Mouse (Mus musculus): ENCODE data around the gene Tnni2. TPM values are rescaled to one million over a fixed set of nuclear protein-coding genes. Genes with fewer than 3 reads are reported as not detected.

Tnni2 gene
- total RNA-seq (2014; fragmentation: Nextera tagmentation) (not detected in 2 replicates), total RNA-seq (2017) (2.5 and 3.5 TPM in 2 replicates), polyA plus RNA-seq (2012) (1.0 TPM in 1 of 2 replicates, not detected in the other)

DNA sequence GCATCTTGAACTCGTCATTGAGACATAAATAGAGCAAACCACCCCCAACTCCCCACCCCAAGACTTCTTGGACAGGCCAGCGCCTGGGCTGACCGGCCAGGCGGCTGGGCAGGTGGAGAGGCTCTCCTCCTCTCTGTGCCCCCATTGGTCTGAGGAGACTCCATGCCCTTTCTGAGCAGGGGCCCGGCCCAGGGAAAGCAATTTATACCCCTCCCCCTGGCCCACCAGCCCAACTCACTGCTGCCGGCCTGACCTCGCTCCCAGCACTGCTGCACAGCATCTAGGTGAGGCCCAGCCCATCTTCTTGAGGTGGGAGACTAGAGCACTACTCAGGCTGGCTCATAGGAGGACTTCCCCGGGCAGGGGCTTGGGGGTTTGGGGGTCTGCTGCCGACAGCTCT lies at the start of gene Tnni2:
Tnni2 (plus strand) TSS at position 224 of the 400 bp plus-strand sequence.
- Histone ChIP-seq H3K4me3 (ENCODE audit: low read depth, low read length) (no peak within 1 kb of the TSS), H3K27me3 (ENCODE audit: insufficient read depth, low read length) (peaks cover 70% of the 10 kb centered on the region), H3K9me3 (replicated peaks) (no peaks in the 10 kb centered on the region), H3K36me3 (replicated peaks) (no peaks in the 10 kb centered on the region), H3K4me1 (ENCODE audit: insufficient read depth, low read depth, low read length) (peaks cover 33% of the 10 kb centered on the region)
- TF ChIP-seq TAL1 (conservative IDR thresholded peaks at IDR 0.05; ENCODE audit: low read depth, low read length) (no peak), CTCF (IDR thresholded peaks at IDR 0.05; ENCODE audit: low read depth, low read length) (no peak), POLR2AphosphoS5 (IDR thresholded peaks at IDR 0.05; ENCODE audit: insufficient replicate concordance, low read depth, low read length) (no peak), GATA1 (IDR thresholded peaks at IDR 0.05; ENCODE audit: borderline replicate concordance, low read length) (no peak), GATA2 (IDR thresholded peaks at IDR 0.05; ENCODE audit: borderline replicate concordance, low read depth, low read length) (no peak)
- DNase-seq (ENCODE audit: low spot score) (no peak), ATAC-seq (ENCODE audit: extremely low read depth, insufficient number of reproducible peaks, low FRiP score, poor library complexity, severe bottlenecking) (no peak)

DNA sequence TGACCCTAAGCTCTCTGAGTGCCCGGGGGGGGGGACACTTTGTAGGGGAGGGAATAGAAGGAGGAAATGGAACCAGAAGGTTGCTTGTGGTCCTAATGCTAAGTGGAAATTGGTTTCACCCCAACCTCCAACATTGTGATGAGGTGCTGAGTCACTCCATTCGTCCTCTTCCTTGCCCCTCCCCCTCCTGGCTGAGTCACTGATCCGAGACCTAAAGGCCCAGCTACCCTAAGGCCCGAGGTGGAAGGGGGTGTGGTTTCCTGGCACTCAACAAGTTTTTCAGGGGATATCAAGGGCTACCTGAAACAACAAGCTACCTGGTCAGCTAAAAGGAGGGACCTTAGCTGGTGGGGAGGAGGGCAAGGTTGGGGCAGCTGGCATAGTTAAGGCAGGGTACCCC lies 48.4 kb upstream of the Tnni2 start:
- TF ChIP-seq GATA2 (IDR thresholded peaks at IDR 0.05; ENCODE audit: borderline replicate concordance, low read depth, low read length), result no peak
- no peak for TF ChIP-seq TAL1 (conservative IDR thresholded peaks at IDR 0.05; ENCODE audit: low read depth, low read length)
- TF ChIP-seq CTCF (IDR thresholded peaks at IDR 0.05; ENCODE audit: low read depth, low read length), result no peak
- TF ChIP-seq POLR2AphosphoS5 (IDR thresholded peaks at IDR 0.05; ENCODE audit: insufficient replicate concordance, low read depth, low read length), result no peak
- TF ChIP-seq GATA1 (IDR thresholded peaks at IDR 0.05; ENCODE audit: borderline replicate concordance, low read length), result no peak
- no peaks in the 10 kb centered on the region for H3K9me3 ChIP-seq (replicated peaks)
- ATAC-seq (ENCODE audit: extremely low read depth, insufficient number of reproducible peaks, low FRiP score, poor library complexity, severe bottlenecking) (peak; percentile 76), DNase-seq (ENCODE audit: low spot score) (peak; percentile 70)
- no peaks in the 10 kb centered on the region for H3K27me3 ChIP-seq (ENCODE audit: insufficient read depth, low read length)
- no peak overlapping the region; the same call in 1 of the 2 replicates for H3K4me3 ChIP-seq (ENCODE audit: low read depth, low read length)
- peaks cover 99% of the 10 kb centered on the region for H3K4me1 ChIP-seq (ENCODE audit: insufficient read depth, low read depth, low read length)
- no peaks in the 10 kb centered on the region for H3K36me3 ChIP-seq (replicated peaks)

DNA sequence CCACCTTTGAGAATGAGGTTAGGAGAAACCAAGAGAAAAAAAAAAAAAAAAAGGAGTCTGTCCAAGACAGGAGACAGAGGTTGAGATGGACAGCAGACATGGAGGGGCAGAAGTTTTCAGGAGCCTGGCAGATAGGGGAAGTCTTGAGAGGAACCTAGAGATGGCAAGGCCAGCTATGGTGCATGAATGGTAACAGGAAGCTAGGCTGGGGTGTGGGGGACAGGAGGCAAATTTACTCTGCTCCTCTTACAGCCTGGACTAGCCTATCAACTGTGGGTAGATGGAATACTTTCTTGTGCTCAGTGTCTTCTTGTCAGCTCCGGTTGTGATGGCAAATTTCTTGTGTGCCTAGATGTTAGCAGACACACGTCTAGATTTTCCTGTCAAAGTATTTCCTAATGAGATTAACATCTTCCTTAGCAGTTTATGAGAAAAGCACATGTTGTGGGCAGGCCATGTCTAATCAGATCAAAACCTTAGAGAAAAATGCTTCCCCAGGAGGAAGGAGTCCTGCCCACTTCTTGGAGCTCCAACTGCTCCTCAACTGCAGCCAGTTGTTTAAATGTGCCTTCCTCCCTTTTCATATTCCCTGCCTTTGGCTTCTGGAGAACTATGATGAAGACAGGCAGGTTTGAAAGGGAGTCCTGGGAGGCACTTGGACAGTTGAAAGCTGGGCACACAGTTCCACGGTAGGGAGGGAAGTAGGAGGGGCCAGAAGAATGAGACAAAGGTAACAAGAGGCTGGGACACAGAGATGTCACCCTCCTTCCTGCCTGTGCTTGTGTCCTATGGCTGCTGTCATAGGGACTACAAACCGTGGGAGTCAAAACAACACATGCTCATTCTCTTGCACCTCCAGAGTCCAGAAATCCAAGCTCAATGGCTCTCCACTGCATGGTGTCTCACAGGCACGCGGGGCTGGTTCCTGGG lies 47.1 kb upstream of the Tnni2 start:
- DNase-seq (ENCODE audit: low spot score) (peak; percentile 54), ATAC-seq (ENCODE audit: extremely low read depth, insufficient number of reproducible peaks, low FRiP score, poor library complexity, severe bottlenecking) (peak; percentile 28)
- no peak for TF ChIP-seq POLR2AphosphoS5 (IDR thresholded peaks at IDR 0.05; ENCODE audit: insufficient replicate concordance, low read depth, low read length)
- no peak for TF ChIP-seq GATA1 (IDR thresholded peaks at IDR 0.05; ENCODE audit: borderline replicate concordance, low read length)
- TF ChIP-seq TAL1 (conservative IDR thresholded peaks at IDR 0.05; ENCODE audit: low read depth, low read length), result no peak
- TF ChIP-seq GATA2 (IDR thresholded peaks at IDR 0.05; ENCODE audit: borderline replicate concordance, low read depth, low read length), result no peak
- no peak for TF ChIP-seq CTCF (IDR thresholded peaks at IDR 0.05; ENCODE audit: low read depth, low read length)
- Histone ChIP-seq H3K9me3 (replicated peaks) (no peaks in the 10 kb centered on the region), H3K36me3 (replicated peaks) (no peaks in the 10 kb centered on the region), H3K4me1 (ENCODE audit: insufficient read depth, low read depth, low read length) (peaks cover 99% of the 10 kb centered on the region), H3K4me3 (ENCODE audit: low read depth, low read length) (peak overlapping the region; percentile 5; the same call in 1 of the 2 replicates), H3K27me3 (ENCODE audit: insufficient read depth, low read length) (no peaks in the 10 kb centered on the region)

DNA sequence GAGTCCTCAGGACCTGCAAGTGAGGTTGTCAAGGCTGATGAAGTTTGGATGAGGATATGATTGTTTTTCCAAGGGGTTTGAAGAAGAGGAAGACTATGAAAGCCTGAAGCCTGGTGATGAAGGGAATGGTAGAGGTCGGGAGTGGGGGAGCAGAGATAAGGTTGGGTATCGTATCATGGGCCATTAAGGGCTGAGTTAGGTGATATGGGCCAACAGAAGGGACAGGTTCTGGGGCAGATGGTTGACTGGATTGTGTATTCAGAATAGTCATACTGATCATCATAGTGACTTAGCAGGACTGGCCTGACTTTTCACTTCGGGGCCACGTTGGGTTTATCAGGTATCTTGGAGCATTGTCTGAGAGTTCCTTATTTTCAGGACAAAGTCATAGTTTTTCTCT lies 46.1 kb upstream of the Tnni2 start:
- no peaks in the 10 kb centered on the region for H3K9me3 ChIP-seq (replicated peaks)
- H3K36me3 ChIP-seq (replicated peaks), result no peaks in the 10 kb centered on the region
- no peak overlapping the region for H3K4me3 ChIP-seq (ENCODE audit: low read depth, low read length)
- no peaks in the 10 kb centered on the region for H3K27me3 ChIP-seq (ENCODE audit: insufficient read depth, low read length)
- peak; percentile 27 for TF ChIP-seq TAL1 (conservative IDR thresholded peaks at IDR 0.05; ENCODE audit: low read depth, low read length)
- TF ChIP-seq POLR2AphosphoS5 (IDR thresholded peaks at IDR 0.05; ENCODE audit: insufficient replicate concordance, low read depth, low read length), result no peak
- ATAC-seq (ENCODE audit: extremely low read depth, insufficient number of reproducible peaks, low FRiP score, poor library complexity, severe bottlenecking) (no peak), DNase-seq (ENCODE audit: low spot score) (no peak)
- peaks cover 99% of the 10 kb centered on the region for H3K4me1 ChIP-seq (ENCODE audit: insufficient read depth, low read depth, low read length)

DNA sequence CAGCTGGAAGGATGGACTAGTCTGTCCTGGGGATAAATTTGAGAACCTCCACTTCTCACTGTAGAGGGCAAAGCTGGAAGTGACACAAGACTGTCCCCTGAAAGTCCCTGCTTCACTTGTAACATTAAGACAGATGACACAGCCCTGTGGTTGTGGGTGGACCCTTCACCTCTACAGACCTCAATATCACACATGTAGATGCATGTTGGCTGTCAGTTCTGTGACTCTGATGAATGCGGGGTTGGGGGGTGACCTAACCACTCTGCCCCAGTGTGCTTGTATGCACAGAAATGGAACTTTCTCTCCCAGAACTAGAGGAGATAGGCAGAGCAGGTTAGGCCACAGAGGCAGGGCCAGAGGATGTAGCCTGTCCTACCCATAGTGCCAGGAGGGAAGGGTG lies 45.0 kb upstream of the Tnni2 start:
- ATAC-seq (ENCODE audit: extremely low read depth, insufficient number of reproducible peaks, low FRiP score, poor library complexity, severe bottlenecking) (no peak), DNase-seq (ENCODE audit: low spot score) (no peak)
- no peak for TF ChIP-seq CTCF (IDR thresholded peaks at IDR 0.05; ENCODE audit: low read depth, low read length)
- no peak for TF ChIP-seq GATA2 (IDR thresholded peaks at IDR 0.05; ENCODE audit: borderline replicate concordance, low read depth, low read length)
- TF ChIP-seq POLR2AphosphoS5 (IDR thresholded peaks at IDR 0.05; ENCODE audit: insufficient replicate concordance, low read depth, low read length), result no peak
- no peak for TF ChIP-seq GATA1 (IDR thresholded peaks at IDR 0.05; ENCODE audit: borderline replicate concordance, low read length)
- no peak for TF ChIP-seq TAL1 (conservative IDR thresholded peaks at IDR 0.05; ENCODE audit: low read depth, low read length)
- H3K36me3 ChIP-seq (replicated peaks), result no peaks in the 10 kb centered on the region
- H3K9me3 ChIP-seq (replicated peaks), result no peaks in the 10 kb centered on the region
- H3K27me3 ChIP-seq (ENCODE audit: insufficient read depth, low read length), result no peaks in the 10 kb centered on the region
- H3K4me3 ChIP-seq (ENCODE audit: low read depth, low read length), result no peak overlapping the region; the same call in 1 of the 2 replicates
- H3K4me1 ChIP-seq (ENCODE audit: insufficient read depth, low read depth, low read length), result peaks cover 97% of the 10 kb centered on the region

DNA sequence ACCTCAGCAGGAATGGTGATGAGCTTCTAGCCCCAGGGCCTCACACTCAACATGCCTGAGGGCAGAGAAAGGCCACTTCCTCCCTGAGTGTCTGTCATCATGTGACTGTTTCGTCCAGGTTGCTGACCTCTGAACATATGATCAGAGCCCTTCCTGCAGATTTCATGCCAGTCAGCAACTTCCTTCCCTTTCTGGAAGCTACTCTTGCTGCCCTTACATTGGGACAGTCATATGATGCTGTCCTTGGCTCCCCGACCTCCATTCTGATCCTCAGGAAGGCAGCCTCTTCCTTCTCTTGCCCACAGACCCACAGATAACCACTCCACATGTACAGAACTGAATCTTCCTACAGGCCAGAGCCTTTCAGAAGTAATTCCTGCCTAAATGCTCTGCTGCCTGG lies 43.6 kb upstream of the Tnni2 start:
- H3K36me3 ChIP-seq (replicated peaks), result no peaks in the 10 kb centered on the region
- ATAC-seq (ENCODE audit: extremely low read depth, insufficient number of reproducible peaks, low FRiP score, poor library complexity, severe bottlenecking) (no peak), DNase-seq (ENCODE audit: low spot score) (no peak)
- H3K4me1 ChIP-seq (ENCODE audit: insufficient read depth, low read depth, low read length), result peaks cover 90% of the 10 kb centered on the region
- H3K9me3 ChIP-seq (replicated peaks), result no peaks in the 10 kb centered on the region
- TF ChIP-seq GATA2 (IDR thresholded peaks at IDR 0.05; ENCODE audit: borderline replicate concordance, low read depth, low read length) (no peak), GATA1 (IDR thresholded peaks at IDR 0.05; ENCODE audit: borderline replicate concordance, low read length) (no peak), CTCF (IDR thresholded peaks at IDR 0.05; ENCODE audit: low read depth, low read length) (no peak), TAL1 (conservative IDR thresholded peaks at IDR 0.05; ENCODE audit: low read depth, low read length) (no peak), POLR2AphosphoS5 (IDR thresholded peaks at IDR 0.05; ENCODE audit: insufficient replicate concordance, low read depth, low read length) (no peak)
- no peaks in the 10 kb centered on the region for H3K27me3 ChIP-seq (ENCODE audit: insufficient read depth, low read length)
- H3K4me3 ChIP-seq (ENCODE audit: low read depth, low read length), result no peak overlapping the region

All from G1E (cell line).